Mouse (Mus musculus): ENCODE measurements around the gene Spata22. TPM values are rescaled to one million over a fixed set of nuclear protein-coding genes. Genes with fewer than 3 reads are reported as not detected.

The Spata22 gene
- polyA plus RNA-seq, 1 experiment from 2014 or later: not detected

DNA sequence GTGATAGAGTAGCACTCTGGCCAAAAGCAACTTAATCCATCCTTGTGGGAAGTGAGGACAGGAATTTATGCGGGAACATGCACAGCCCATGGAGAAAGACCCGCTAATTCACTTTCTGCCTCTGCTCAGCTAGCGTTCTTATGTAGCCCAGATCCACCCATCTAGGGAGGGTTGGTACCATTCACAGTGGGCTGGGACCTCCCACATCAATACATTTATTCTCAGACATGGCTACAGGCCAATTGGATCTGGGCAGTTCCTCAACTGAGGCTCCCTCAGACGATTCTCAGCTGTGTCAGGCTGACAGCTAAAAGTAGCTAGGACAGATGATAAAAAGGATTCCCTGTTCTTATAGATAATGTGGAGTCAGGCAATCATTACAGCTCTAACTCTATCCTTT lies 2.2 kb upstream of the Spata22 start:
- 89% methylated on average over 4 of the region's 4 CpGs for WGBS
- Histone ChIP-seq H3K4me1 (replicated peaks) (no peaks in the 10 kb centered on the region), H3K9me3 (0 out of 2 replicates have a peak, but pooled peaks cover 5% of the 10 kb centered on the region), H3K36me3 (no peaks in the 10 kb centered on the region), H3K4me3 (no peak overlapping the region), H3K27me3 (ENCODE audit: insufficient read depth, poor library complexity, severe bottlenecking) (no peaks in the 10 kb centered on the region), H3K27ac (no peak overlapping the region)
- DNase-seq (ENCODE audit: low spot score): no peak

GRCm38 (mm10) chr11:73333357-73333756 lies 3.8 kb downstream of the Spata22 start:
- no peak for DNase-seq (ENCODE audit: low spot score)
- H3K4me1 ChIP-seq (replicated peaks): no peaks in the 10 kb centered on the region

DNA sequence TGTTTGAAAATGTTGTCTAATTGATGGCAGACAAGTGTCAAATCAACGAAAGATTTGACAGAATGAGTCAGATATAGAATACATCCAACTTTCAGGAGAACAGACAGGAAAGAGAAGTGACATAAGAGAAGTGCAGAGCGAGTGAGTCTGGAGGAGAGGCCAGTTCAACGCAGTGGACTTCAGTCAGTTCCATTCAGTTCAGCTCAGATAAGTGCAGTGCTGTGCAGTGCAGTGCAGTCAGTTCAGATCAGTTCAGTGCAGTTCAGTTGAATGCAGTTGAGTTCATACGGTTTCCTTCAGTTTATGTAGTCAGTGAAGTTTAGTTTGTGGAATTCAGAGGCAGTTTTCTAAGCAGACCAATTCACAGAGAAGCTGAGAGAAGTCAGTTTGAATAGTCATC lies 7.4 kb downstream of the Spata22 start:
- no peak for DNase-seq (ENCODE audit: low spot score)
- Histone ChIP-seq H3K36me3 (no peaks in the 10 kb centered on the region), H3K4me1 (replicated peaks) (no peaks in the 10 kb centered on the region), H3K9me3 (no peaks in the 10 kb centered on the region), H3K27ac (no peak overlapping the region), H3K27me3 (ENCODE audit: insufficient read depth, poor library complexity, severe bottlenecking) (no peaks in the 10 kb centered on the region), H3K4me3 (no peak overlapping the region)
- 83% methylated on average over 4 of the region's 4 CpGs for WGBS

More at GRCm38 (mm10) chr11:73333357-73333756, 3.8 kb downstream of the Spata22 start:
- H3K27ac ChIP-seq: no peak overlapping the region
- H3K4me3 ChIP-seq: no peak overlapping the region
- H3K27me3 ChIP-seq (ENCODE audit: insufficient read depth, poor library complexity, severe bottlenecking): no peaks in the 10 kb centered on the region
- 78% methylated on average over 2 of the region's 2 CpGs for WGBS
- H3K9me3 ChIP-seq: 0 out of 2 replicates have a peak, but pooled peaks cover 5% of the 10 kb centered on the region
- no peaks in the 10 kb centered on the region for H3K36me3 ChIP-seq

- DNase-seq (ENCODE audit: low spot score): no peak
- Histone ChIP-seq H3K4me1 (replicated peaks) (no peaks in the 10 kb centered on the region), H3K9me3 (no peaks in the 10 kb centered on the region), H3K36me3 (no peaks in the 10 kb centered on the region), H3K27ac (no peak within 1 kb of the TSS), H3K27me3 (ENCODE audit: insufficient read depth, poor library complexity, severe bottlenecking) (no peaks in the 10 kb centered on the region), H3K4me3 (no peak within 1 kb of the TSS)
- 53% methylated on average over 3 of the region's 3 CpGs for WGBS
Measured at GRCm38 (mm10) chr11:73350483-73350882, 20.9 kb downstream of the Spata22 start, which contains the start of gene Olfr20. Gene Olfr20, plus strand, starts transcription at chr11:73350783.

- Histone ChIP-seq H3K27ac (no peak within 1 kb of the TSS), H3K4me3 (no peak within 1 kb of the TSS), H3K9me3 (no peaks in the 10 kb centered on the region), H3K36me3 (no peaks in the 10 kb centered on the region), H3K4me1 (replicated peaks) (no peaks in the 10 kb centered on the region), H3K27me3 (ENCODE audit: insufficient read depth, poor library complexity, severe bottlenecking) (no peaks in the 10 kb centered on the region)
- WGBS: 84% methylated on average over 2 of the region's 2 CpGs
- DNase-seq (ENCODE audit: low spot score): no peak
Measured at GRCm38 (mm10) chr11:73370946-73371345, 41.4 kb downstream of the Spata22 start, which contains the start of gene Olfr376. Gene Olfr376, plus strand, starts transcription at chr11:73371246.

DNA sequence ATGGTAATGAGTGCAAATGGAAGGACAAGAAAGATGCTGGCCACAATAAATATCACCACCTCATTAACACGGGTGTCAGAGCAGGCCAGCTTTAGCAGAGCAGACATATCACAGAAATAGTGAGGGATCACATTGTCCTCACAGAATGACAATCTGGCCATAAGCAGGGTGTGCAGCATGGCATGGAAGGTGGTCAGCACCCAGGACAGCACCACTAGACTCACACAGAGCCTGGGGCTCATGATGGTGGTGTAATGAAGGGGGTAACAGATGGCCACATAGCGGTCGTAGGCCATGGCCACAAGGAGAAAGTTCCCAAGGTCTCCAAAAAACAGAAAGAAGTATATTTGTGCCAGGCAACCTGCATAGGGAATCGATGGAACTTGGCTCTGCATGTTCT lies 65.8 kb downstream of the Spata22 start:
- no peaks in the 10 kb centered on the region for H3K36me3 ChIP-seq
- H3K9me3 ChIP-seq: peaks cover 6% of the 10 kb centered on the region; the same call in 1 of the 2 replicates
- H3K4me3 ChIP-seq: no peak overlapping the region
- 82% methylated on average over 4 of the region's 4 CpGs for WGBS
- H3K27ac ChIP-seq: no peak overlapping the region
- no peaks in the 10 kb centered on the region for H3K27me3 ChIP-seq (ENCODE audit: insufficient read depth, poor library complexity, severe bottlenecking)
- DNase-seq (ENCODE audit: low spot score): no peak
- no peaks in the 10 kb centered on the region for H3K4me1 ChIP-seq (replicated peaks)

Other genes with a start within 250 kb of the Spata22 start
- gene Itgae, start 239.2 kb upstream of the Spata22 start, polyA plus RNA-seq (2016; fragmentation: Nextera tagmentation; extraction: Ambion mirVana): 0.35 and 0.47 TPM in 2 replicates
- gene Haspin, start 191.4 kb upstream of the Spata22 start, polyA plus RNA-seq (2016; fragmentation: Nextera tagmentation; extraction: Ambion mirVana): 19.8 and 24.2 TPM in 2 replicates
- 0.10 and 0.32 TPM in 2 replicates for gene P2rx5, start 169.3 kb upstream of the Spata22 start, polyA plus RNA-seq (2016; fragmentation: Nextera tagmentation; extraction: Ambion mirVana)
- gene Emc6, start 152.7 kb upstream of the Spata22 start, polyA plus RNA-seq (2016; fragmentation: Nextera tagmentation; extraction: Ambion mirVana): 132 and 134 TPM in 2 replicates
- 207 and 237 TPM in 2 replicates for gene Tax1bp3, start 152.7 kb upstream of the Spata22 start, polyA plus RNA-seq (2016; fragmentation: Nextera tagmentation; extraction: Ambion mirVana)
- 15.4 and 19.9 TPM in 2 replicates for gene Ctns, start 130.7 kb upstream of the Spata22 start, polyA plus RNA-seq (2016; fragmentation: Nextera tagmentation; extraction: Ambion mirVana)
- 1.1 and 1.7 TPM in 2 replicates for gene Shpk, start 130.3 kb upstream of the Spata22 start, polyA plus RNA-seq (2016; fragmentation: Nextera tagmentation; extraction: Ambion mirVana)
- gene Trpv1, start 95.4 kb upstream of the Spata22 start, polyA plus RNA-seq (2016; fragmentation: Nextera tagmentation; extraction: Ambion mirVana): not detected in 2 replicates
- gene Trpv3, start 62.4 kb upstream of the Spata22 start, polyA plus RNA-seq (2016; fragmentation: Nextera tagmentation; extraction: Ambion mirVana): 0.09 TPM in 1 of 2 replicates, not detected in the other
- gene Aspa, start 145 bp upstream of the Spata22 start, polyA plus RNA-seq (2016; fragmentation: Nextera tagmentation; extraction: Ambion mirVana): 0.25 TPM in 1 of 2 replicates, not detected in the other
- not detected in 2 replicates for gene Gm49340, start within 50 bp of the Spata22 start, polyA plus RNA-seq (2016; fragmentation: Nextera tagmentation; extraction: Ambion mirVana)
- gene Olfr20, start 21.0 kb downstream of the Spata22 start, polyA plus RNA-seq (2016; fragmentation: Nextera tagmentation; extraction: Ambion mirVana): not detected in 2 replicates
- gene Olfr376, start 41.5 kb downstream of the Spata22 start, polyA plus RNA-seq (2016; fragmentation: Nextera tagmentation; extraction: Ambion mirVana): not detected in 2 replicates
- gene Olfr1, start 69.9 kb downstream of the Spata22 start, polyA plus RNA-seq (2016; fragmentation: Nextera tagmentation; extraction: Ambion mirVana): not detected in 2 replicates
- not detected in 2 replicates for gene Olfr378, start 98.7 kb downstream of the Spata22 start, polyA plus RNA-seq (2016; fragmentation: Nextera tagmentation; extraction: Ambion mirVana)
- gene Olfr380, start 127.8 kb downstream of the Spata22 start, polyA plus RNA-seq (2016; fragmentation: Nextera tagmentation; extraction: Ambion mirVana): not detected in 2 replicates
- gene Olfr381, start 161.9 kb downstream of the Spata22 start, polyA plus RNA-seq (2016; fragmentation: Nextera tagmentation; extraction: Ambion mirVana): not detected in 2 replicates
- not detected in 2 replicates for gene Olfr382, start 187.5 kb downstream of the Spata22 start, polyA plus RNA-seq (2016; fragmentation: Nextera tagmentation; extraction: Ambion mirVana)

Data from hindbrain, embryonic 10.5 days (tissue).